8 mouse cellular contexts compared by ENCODE assay signal in the genomic region with DNA sequence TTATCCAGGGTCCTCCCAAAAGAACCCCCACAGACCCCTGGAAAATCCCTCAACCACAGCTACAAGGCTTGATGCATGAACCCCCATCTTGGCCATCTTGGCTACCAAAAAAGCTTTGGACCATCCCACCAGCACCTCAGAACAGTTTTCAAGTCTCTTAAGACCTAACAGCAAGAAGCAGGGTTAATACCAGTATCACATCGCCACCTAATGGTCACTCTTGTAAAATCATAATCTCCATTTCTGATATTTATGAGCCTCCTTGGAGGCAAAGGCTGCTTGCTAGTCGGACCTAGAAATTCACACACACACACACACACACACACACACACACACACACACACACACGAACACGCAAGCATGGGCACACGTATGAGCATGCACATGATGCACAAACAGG. TPM values are rescaled to one million over a fixed set of nuclear protein-coding genes. Genes with fewer than 3 reads are reported as not detected.
DNase-seq lines count a peak whose midpoint lies in the region; ATAC-seq lines count a peak whose summit lies in the region.

No protein-coding gene starts in this region.

- H3K4me3 ChIP-seq in embryonic facial prominence, embryonic 11.5 days (ENCODE audit: low read depth, low read length): no peak overlapping the region
- no peak overlapping the region for H3K4me3 ChIP-seq in embryonic facial prominence, embryonic 10.5 days
- no peak overlapping the region for H3K4me3 ChIP-seq in midbrain, embryonic 12.5 days
- H3K4me3 ChIP-seq in midbrain, embryonic 16.5 days (ENCODE audit: low read depth, low read length): no peak overlapping the region
- H3K4me3 ChIP-seq in embryonic facial prominence, embryonic 14.5 days (ENCODE audit: low read depth, low read length): no peak overlapping the region

- 9% methylated on average over 5 of the region's 5 CpGs for WGBS in embryonic facial prominence, embryonic 11.5 days
- 10% methylated on average over 5 of the region's 5 CpGs for WGBS in embryonic facial prominence, embryonic 10.5 days
- WGBS in midbrain, embryonic 12.5 days: 14% methylated on average over 5 of the region's 5 CpGs
- 13% methylated on average over 5 of the region's 5 CpGs for WGBS in midbrain, embryonic 16.5 days
- 4% methylated on average over 5 of the region's 5 CpGs for WGBS in embryonic facial prominence, embryonic 14.5 days

- H3K36me3 ChIP-seq in embryonic facial prominence, embryonic 11.5 days (replicated peaks; ENCODE audit: control insufficient read depth, insufficient read depth, low read depth, low read length): no peaks in the 10 kb centered on the region
- H3K36me3 ChIP-seq in embryonic facial prominence, embryonic 10.5 days (replicated peaks): no peaks in the 10 kb centered on the region
- no peaks in the 10 kb centered on the region for H3K36me3 ChIP-seq in midbrain, embryonic 12.5 days
- no peaks in the 10 kb centered on the region for H3K36me3 ChIP-seq in midbrain, embryonic 16.5 days (ENCODE audit: control insufficient read depth, insufficient read depth, low read length)
- no peaks in the 10 kb centered on the region for H3K36me3 ChIP-seq in embryonic facial prominence, embryonic 14.5 days (ENCODE audit: control insufficient read depth, insufficient read depth, low read length)

- no peaks in the 10 kb centered on the region for H3K27me3 ChIP-seq in embryonic facial prominence, embryonic 11.5 days (ENCODE audit: control insufficient read depth, insufficient read depth, low read length)
- H3K27me3 ChIP-seq in embryonic facial prominence, embryonic 10.5 days (replicated peaks; ENCODE audit: low read depth, poor library complexity, severe bottlenecking): no peaks in the 10 kb centered on the region
- H3K27me3 ChIP-seq in midbrain, embryonic 12.5 days: 0 out of 2 replicates have a peak, but pooled peaks cover 3% of the 10 kb centered on the region
- H3K27me3 ChIP-seq in midbrain, embryonic 16.5 days (ENCODE audit: control insufficient read depth, insufficient read depth, low read depth, low read length): no peaks in the 10 kb centered on the region
- no peaks in the 10 kb centered on the region for H3K27me3 ChIP-seq in embryonic facial prominence, embryonic 14.5 days (replicated peaks; ENCODE audit: control insufficient read depth, insufficient read depth, low read length)

- H3K4me1 ChIP-seq in embryonic facial prominence, embryonic 11.5 days (ENCODE audit: control insufficient read depth, insufficient read depth, low read length): no peaks in the 10 kb centered on the region
- no peaks in the 10 kb centered on the region for H3K4me1 ChIP-seq in embryonic facial prominence, embryonic 10.5 days
- no peaks in the 10 kb centered on the region for H3K4me1 ChIP-seq in midbrain, embryonic 12.5 days
- H3K4me1 ChIP-seq in midbrain, embryonic 16.5 days (ENCODE audit: control insufficient read depth, insufficient read depth, low read length): no peaks in the 10 kb centered on the region
- H3K4me1 ChIP-seq in embryonic facial prominence, embryonic 14.5 days (ENCODE audit: control insufficient read depth, insufficient read depth, low read length): no peaks in the 10 kb centered on the region

- H3K9ac ChIP-seq in embryonic facial prominence, embryonic 11.5 days (replicated peaks; ENCODE audit: low read length): no peak overlapping the region
- no peak overlapping the region for H3K9ac ChIP-seq in midbrain, embryonic 12.5 days (replicated peaks)
- H3K9ac ChIP-seq in midbrain, embryonic 16.5 days (ENCODE audit: low read depth, low read length): no peak overlapping the region
- no peak overlapping the region for H3K9ac ChIP-seq in embryonic facial prominence, embryonic 14.5 days (ENCODE audit: low read depth, low read length)

- H3K27ac ChIP-seq in embryonic facial prominence, embryonic 11.5 days (replicated peaks; ENCODE audit: low read depth, low read length): no peak overlapping the region
- no peak overlapping the region for H3K27ac ChIP-seq in embryonic facial prominence, embryonic 10.5 days (replicated peaks)
- no peak overlapping the region for H3K27ac ChIP-seq in midbrain, embryonic 12.5 days (replicated peaks)
- no peak overlapping the region for H3K27ac ChIP-seq in midbrain, embryonic 16.5 days (ENCODE audit: low read length)
- no peak overlapping the region for H3K27ac ChIP-seq in embryonic facial prominence, embryonic 14.5 days (replicated peaks; ENCODE audit: low read depth, low read length)

- ATAC-seq in embryonic facial prominence, embryonic 11.5 days (replicated peaks; ENCODE audit: insufficient number of reproducible peaks, low FRiP score, low TSS enrichment, low read depth): no peak
- 0 out of 2 replicates have a peak, but pooled peaks have one; percentile 27 for ATAC-seq in midbrain, embryonic 12.5 days (ENCODE audit: low FRiP score, low read depth)
- no peak for ATAC-seq in midbrain, embryonic 16.5 days
- no peak for ATAC-seq in embryonic facial prominence, embryonic 14.5 days (ENCODE audit: low read depth)
- ATAC-seq in erythroblast, adult 5-6 weeks (replicated peaks; ENCODE audit: low FRiP score, poor library complexity, severe bottlenecking): no peak

- DNase-seq in embryonic facial prominence, embryonic 11.5 days (ENCODE audit: low spot score): peak; percentile 85
- no peak for DNase-seq in embryonic facial prominence, embryonic 10.5 days (ENCODE audit: low spot score)
- DNase-seq in embryonic facial prominence, embryonic 14.5 days (ENCODE audit: low spot score): peak; percentile 74
- DNase-seq in left cerebral cortex, adult 9 months (ENCODE audit: low spot score in 2 of 2): peak; percentile 8 to 27
- DNase-seq in ovary, postnatal 10 days (ENCODE audit: low spot score): no peak

- no peak overlapping the region for H3K4me2 ChIP-seq in embryonic facial prominence, embryonic 11.5 days (ENCODE audit: low read depth, low read length)
- H3K4me2 ChIP-seq in midbrain, embryonic 12.5 days (replicated peaks): no peak overlapping the region
- H3K4me2 ChIP-seq in midbrain, embryonic 16.5 days (ENCODE audit: low read length): no peak overlapping the region
- no peak overlapping the region for H3K4me2 ChIP-seq in embryonic facial prominence, embryonic 14.5 days (ENCODE audit: low read depth, low read length)

- no peaks in the 10 kb centered on the region for H3K9me3 ChIP-seq in embryonic facial prominence, embryonic 11.5 days (replicated peaks; ENCODE audit: control insufficient read depth, low read length)
- no peaks in the 10 kb centered on the region for H3K9me3 ChIP-seq in embryonic facial prominence, embryonic 10.5 days
- no peaks in the 10 kb centered on the region for H3K9me3 ChIP-seq in midbrain, embryonic 12.5 days
- no peaks in the 10 kb centered on the region for H3K9me3 ChIP-seq in midbrain, embryonic 16.5 days (replicated peaks; ENCODE audit: control insufficient read depth, low read length, poor library complexity, severe bottlenecking)
- no peaks in the 10 kb centered on the region for H3K9me3 ChIP-seq in embryonic facial prominence, embryonic 14.5 days (ENCODE audit: control insufficient read depth, low read length)

RNA-seq across cellular contexts. Expression of a gene that starts 40.1 kb away (rescaled TPM):
- polyA plus RNA-seq in embryonic facial prominence, embryonic 11.5 days (2014; fragmentation: Nextera tagmentation; extraction: Ambion mirVana): 3.5 and 4.1 TPM in 2 replicates
- 0.40 and 2.2 TPM in 2 replicates for polyA plus RNA-seq in embryonic facial prominence, embryonic 10.5 days (2016; fragmentation: Nextera tagmentation; extraction: Ambion mirVana)
- 0.85 and 0.98 TPM in 2 replicates for polyA plus RNA-seq in midbrain, embryonic 12.5 days (2016; fragmentation: Nextera tagmentation; extraction: Ambion mirVana)
- 0.82 and 1.4 TPM in 2 replicates for polyA plus RNA-seq in midbrain, embryonic 16.5 days (2015; fragmentation: Nextera tagmentation; extraction: Ambion mirVana)
- polyA plus RNA-seq in embryonic facial prominence, embryonic 14.5 days (2014; fragmentation: Nextera tagmentation; extraction: Ambion mirVana): 5.7 and 7.0 TPM in 2 replicates
- not detected in 2 replicates for total RNA-seq in erythroblast, adult 5-6 weeks (2015; ENCODE audit: low replicate concordance)
- not detected in 2 replicates for total RNA-seq in erythroblast, adult 5-6 weeks (2017; ENCODE audit: low replicate concordance)

Comparison
In these comparisons a context has a peak if more than half of its experiments do, and no peak if none do; other contexts are left out.
1. DNase-seq: peak in embryonic facial prominence, embryonic 11.5 days (single experiment), embryonic facial prominence, embryonic 14.5 days (single experiment) and left cerebral cortex, adult 9 months (2 of 2); none in embryonic facial prominence, embryonic 10.5 days (single experiment) and ovary, postnatal 10 days (single experiment).